ENCODE assay signal across 7 mouse cellular contexts in genomic region chr9:25591390-25592354, GRCm38 (mm10).
DNase-seq lines count a peak whose midpoint lies in the region; ATAC-seq and TF ChIP-seq lines count a peak whose summit lies in the region.

No protein-coding gene starts in this region.

- H3K4me2 ChIP-seq in intestine, embryonic 15.5 days (replicated peaks), result peak overlapping the region; percentile 52
- peak overlapping the region; percentile 46 for H3K4me2 ChIP-seq in neural tube, embryonic 15.5 days

- 33% methylated on average over 15 of the region's 15 CpGs for WGBS in intestine, embryonic 15.5 days
- WGBS in lung, adult 2 months, result 37% methylated on average over 15 of the region's 15 CpGs
- 31% methylated on average over 15 of the region's 15 CpGs for WGBS in neural tube, embryonic 15.5 days

- peak overlapping the region; percentile 9 for H3K4me3 ChIP-seq in intestine, embryonic 15.5 days (replicated peaks)
- H3K4me3 ChIP-seq in lung, adult 2 months (replicated peaks; ENCODE audit: extremely low read depth, low read depth, low read length), result no peak overlapping the region
- no peak overlapping the region for H3K4me3 ChIP-seq in neural tube, embryonic 15.5 days (replicated peaks)

- peaks cover 10% of the 10 kb centered on the region; the same call in 1 of the 2 replicates for H3K4me1 ChIP-seq in intestine, embryonic 15.5 days (replicated peaks)
- H3K4me1 ChIP-seq in lung, adult 2 months (ENCODE audit: control insufficient read depth, insufficient read depth, low read length), result peaks cover 6% of the 10 kb centered on the region
- peaks cover 11% of the 10 kb centered on the region; the same call in 1 of the 2 replicates for H3K4me1 ChIP-seq in neural tube, embryonic 15.5 days

- no peaks in the 10 kb centered on the region for H3K27me3 ChIP-seq in intestine, embryonic 15.5 days (replicated peaks)
- H3K27me3 ChIP-seq in neural tube, embryonic 15.5 days (replicated peaks), result no peaks in the 10 kb centered on the region

- no peak for TF ChIP-seq POLR2A in lung, adult 2 months (IDR thresholded peaks at IDR 0.05; ENCODE audit: borderline replicate concordance, extremely low read depth, low read depth, low read length)

- intact Hi-C loops in gastrocnemius, postnatal 14 days (cut with DNase I; ENCODE audit: low total_unique reads), result loop anchor here (5.0 kb wide), 1 partner anchor 274 kb away; no protein-coding TSS in a partner anchor

- no peaks in the 10 kb centered on the region for H3K9me3 ChIP-seq in intestine, embryonic 15.5 days
- no peaks in the 10 kb centered on the region for H3K9me3 ChIP-seq in neural tube, embryonic 15.5 days (replicated peaks)

- peak; percentile 71 for TF ChIP-seq CTCF in lung, adult 2 months (IDR thresholded peaks at IDR 0.05; ENCODE audit: insufficient read depth, low read length)

- H3K9ac ChIP-seq in intestine, embryonic 15.5 days, result no peak overlapping the region
- H3K9ac ChIP-seq in neural tube, embryonic 15.5 days (replicated peaks), result no peak overlapping the region

- no peaks in the 10 kb centered on the region for H3K36me3 ChIP-seq in intestine, embryonic 15.5 days
- no peaks in the 10 kb centered on the region for H3K36me3 ChIP-seq in neural tube, embryonic 15.5 days

- peak; percentile 76 for ATAC-seq in intestine, embryonic 15.5 days
- ATAC-seq in neural tube, embryonic 15.5 days (ENCODE audit: low FRiP score), result peak; percentile 80

- H3K27ac ChIP-seq in intestine, embryonic 15.5 days, result no peak overlapping the region
- H3K27ac ChIP-seq in neural tube, embryonic 15.5 days (replicated peaks), result no peak overlapping the region

- DNase-seq in B cell, adult 2 months, result peak; percentile 55 to 57
- DNase-seq in CD8-positive naive resting alpha-beta T cell, adult 2 months (ENCODE audit: low read depth in 2 of 2, low spot score in 2 of 2), result peak; percentile 15 to 42
- peak; percentile 31 for DNase-seq in cerebellum, adult 8-10 months
- DNase-seq in gastrocnemius, postnatal 14 days, result peak; percentile 30
- DNase-seq in lung, adult 2 months, result peak; percentile 16
